Mouse (Mus musculus) stomach, embryonic 14.5 days (tissue): Measurements from ENCODE around the gene Nav2. TPM values are rescaled to one million over a fixed set of nuclear protein-coding genes. Genes with fewer than 3 reads are reported as not detected.
A peak's percentile ranks its signal among the peaks of the same experiment; 100 is the strongest.

Source experiments
- ATAC-seq: fragments of 200-750 bp; cut with Nextera tagmentation; 2 replicates; pipeline ENCODE4 v1.8.0; 2017; ENCODE audit warnings: low read depth, moderate TSS enrichment; ENCODE audit not compliant: insufficient number of reproducible peaks, insufficient read depth, low FRiP score
- H3K27ac ChIP-seq: fragments of 300-500 bp; sonication (generic); 2 replicates; pipeline ENCODE4 v1.5.1; 2014; ENCODE audit warnings: mild to moderate bottlenecking, low read length, moderate library complexity, mixed read lengths
- H3K27me3 ChIP-seq: fragments of 300-500 bp; sonication (generic); 2 replicates; pipeline ENCODE4 v1.6.1; 2014; ENCODE audit warnings: low read length, control low read depth, mixed read lengths; ENCODE audit not compliant: control insufficient read depth, insufficient read depth
- H3K36me3 ChIP-seq: fragments of 300-500 bp; sonication (generic); 2 replicates; pipeline ENCODE4 v1.6.1; 2014; ENCODE audit warnings: mild to moderate bottlenecking, control low read depth, low read length, moderate library complexity, mixed read lengths; ENCODE audit not compliant: control insufficient read depth, insufficient read depth
- H3K4me1 ChIP-seq: fragments of 300-500 bp; sonication (generic); 2 replicates; pipeline ENCODE4 v1.6.1; 2014; ENCODE audit warnings: low read length, control low read depth, mixed read lengths; ENCODE audit not compliant: control insufficient read depth, insufficient read depth
- H3K4me2 ChIP-seq: fragments of 300-500 bp; sonication (generic); replicated peaks from 2 replicates; pipeline ENCODE4 v1.6.1; 2014; ENCODE audit warnings: low read depth, low read length, control low read depth
- H3K4me3 ChIP-seq: fragments of 300-500 bp; sonication (generic); 2 replicates; pipeline ENCODE4 v1.5.1; 2014; ENCODE audit warnings: low read depth, low read length, control low read depth
- H3K9ac ChIP-seq: fragments of 300-500 bp; sonication (generic); replicated peaks from 2 replicates; pipeline ENCODE4 v1.6.1; 2014; ENCODE audit warnings: low read depth, mild to moderate bottlenecking, control low read depth, low read length, moderate library complexity, mixed read lengths
- H3K9me3 ChIP-seq: fragments of 300-500 bp; sonication (generic); 2 replicates; pipeline ENCODE4 v1.6.1; 2016; ENCODE audit warnings: low read depth, low read length, control low read depth; ENCODE audit not compliant: control insufficient read depth
- WGBS: fragments of 180-500 bp; shearing (Covaris S2); extraction: QIAGEN DNeasy Blood & Tissue Kit; methylation state at CpG from one replicate; pipeline ENCODE4 v1.1.7; 2014; 5-methylcytosine and 5-hydroxymethylcytosine counted together
- polyA plus RNA-seq: library from polyadenylated mRNA; unstranded; fragments of >200 nt; fragmentation: Nextera tagmentation; extraction: Ambion mirVana; gene quantifications from 2 replicates; pipeline ENCODE4 v1.2.1, GENCODE M21; 2014

The Nav2 gene
- polyA plus RNA-seq, 1 experiment from 2014 or later = 41.1 TPM

- Histone ChIP-seq H3K27ac (no peak overlapping the region), H3K4me3 (no peak overlapping the region), H3K4me1 (0 out of 2 replicates have a peak, but pooled peaks cover 10% of the 10 kb centered on the region), H3K36me3 (no peaks in the 10 kb centered on the region), H3K9ac (no peak overlapping the region), H3K27me3 (no peaks in the 10 kb centered on the region), H3K9me3 (no peaks in the 10 kb centered on the region), H3K4me2 (no peak overlapping the region)
- WGBS = 79% methylated on average over 5 of the region's 5 CpGs
- no peak for ATAC-seq
These were observed 371.9 kb downstream of the Nav2 start for GRCm38 (mm10) chr7:49280427-49280826.

- ATAC-seq = no peak
- no peaks in the 10 kb centered on the region for H3K36me3 ChIP-seq
- no peak overlapping the region for H3K27ac ChIP-seq
These were observed 373.9 kb downstream of the Nav2 start for GRCm38 (mm10) chr7:49282446-49282845.

GRCm38 (mm10) chr7:49283507-49284361, 375.2 kb downstream of the Nav2 start:
- Histone ChIP-seq H3K9ac (no peak overlapping the region), H3K4me1 (0 out of 2 replicates have a peak, but pooled peaks cover 10% of the 10 kb centered on the region), H3K27me3 (no peaks in the 10 kb centered on the region), H3K36me3 (no peaks in the 10 kb centered on the region), H3K27ac (no peak overlapping the region), H3K9me3 (no peaks in the 10 kb centered on the region), H3K4me3 (no peak overlapping the region), H3K4me2 (no peak overlapping the region)
- ATAC-seq = peak; percentile 59
- 43% methylated on average over 11 of the region's 11 CpGs for WGBS

More at GRCm38 (mm10) chr7:49282446-49282845, 373.9 kb downstream of the Nav2 start:
- WGBS = 86% methylated on average over 7 of the region's 7 CpGs
- H3K9ac ChIP-seq = no peak overlapping the region
- H3K4me1 ChIP-seq = 0 out of 2 replicates have a peak, but pooled peaks cover 10% of the 10 kb centered on the region
- H3K4me2 ChIP-seq = no peak overlapping the region
- no peaks in the 10 kb centered on the region for H3K27me3 ChIP-seq
- H3K9me3 ChIP-seq = no peaks in the 10 kb centered on the region
- no peak overlapping the region for H3K4me3 ChIP-seq

DNA sequence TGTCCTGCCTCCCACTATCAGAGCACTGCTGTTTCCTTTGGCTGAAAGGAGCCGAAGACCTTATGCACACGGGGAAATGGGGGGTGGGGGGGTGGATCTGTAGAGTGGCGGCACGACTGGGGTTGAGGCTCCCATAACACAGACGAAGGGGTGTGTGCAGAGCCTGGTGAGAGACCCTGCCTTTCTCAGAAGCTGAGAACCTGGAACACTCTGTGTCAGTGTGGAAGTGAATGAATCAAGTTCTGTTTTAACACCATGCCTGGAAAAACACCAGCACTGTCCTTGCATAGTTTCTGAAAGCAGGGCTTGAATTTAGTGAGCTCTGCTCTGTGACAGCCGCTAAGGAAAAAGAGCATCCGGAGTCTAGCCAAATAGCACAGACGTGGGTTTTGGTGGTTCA, 379.7 kb downstream of the Nav2 start:
- H3K9me3 ChIP-seq = no peaks in the 10 kb centered on the region
- WGBS = 33% methylated on average over 8 of the region's 8 CpGs
- no peak overlapping the region for H3K9ac ChIP-seq
- H3K27ac ChIP-seq = no peak overlapping the region
- no peak overlapping the region for H3K4me3 ChIP-seq
- 0 out of 2 replicates have a peak, but pooled peaks cover 10% of the 10 kb centered on the region for H3K4me1 ChIP-seq
- H3K27me3 ChIP-seq = no peaks in the 10 kb centered on the region
- H3K36me3 ChIP-seq = no peaks in the 10 kb centered on the region
- no peak for ATAC-seq
- no peak overlapping the region for H3K4me2 ChIP-seq

GRCm38 (mm10) chr7:49290308-49290707, 381.8 kb downstream of the Nav2 start:
- H3K36me3 ChIP-seq = no peaks in the 10 kb centered on the region
- no peaks in the 10 kb centered on the region for H3K9me3 ChIP-seq
- H3K4me1 ChIP-seq = no peaks in the 10 kb centered on the region
- 69% methylated on average over 4 of the region's 4 CpGs for WGBS
- H3K4me3 ChIP-seq = no peak overlapping the region
- H3K27me3 ChIP-seq = no peaks in the 10 kb centered on the region
- H3K27ac ChIP-seq = no peak overlapping the region
- no peak overlapping the region for H3K4me2 ChIP-seq
- no peak overlapping the region for H3K9ac ChIP-seq
- no peak for ATAC-seq

- H3K4me3 ChIP-seq = no peak overlapping the region
- WGBS = 85% methylated on average over 8 of the region's 8 CpGs
- H3K9ac ChIP-seq = no peak overlapping the region
- no peaks in the 10 kb centered on the region for H3K36me3 ChIP-seq
- no peaks in the 10 kb centered on the region for H3K27me3 ChIP-seq
- no peak overlapping the region for H3K27ac ChIP-seq
- no peaks in the 10 kb centered on the region for H3K9me3 ChIP-seq
- H3K4me1 ChIP-seq = no peaks in the 10 kb centered on the region
- ATAC-seq = no peak
- H3K4me2 ChIP-seq = no peak overlapping the region
These were observed 382.8 kb downstream of the Nav2 start for GRCm38 (mm10) chr7:49291208-49291892.

GRCm38 (mm10) chr7:49297148-49297547, 388.6 kb downstream of the Nav2 start:
- Histone ChIP-seq H3K4me1 (peaks cover 7% of the 10 kb centered on the region; the same call in 1 of the 2 replicates), H3K9ac (no peak overlapping the region), H3K36me3 (no peaks in the 10 kb centered on the region), H3K9me3 (no peaks in the 10 kb centered on the region), H3K4me3 (no peak overlapping the region), H3K27me3 (no peaks in the 10 kb centered on the region), H3K4me2 (no peak overlapping the region), H3K27ac (no peak overlapping the region)
- 86% methylated on average over 3 of the region's 3 CpGs for WGBS
- ATAC-seq = no peak

DNA sequence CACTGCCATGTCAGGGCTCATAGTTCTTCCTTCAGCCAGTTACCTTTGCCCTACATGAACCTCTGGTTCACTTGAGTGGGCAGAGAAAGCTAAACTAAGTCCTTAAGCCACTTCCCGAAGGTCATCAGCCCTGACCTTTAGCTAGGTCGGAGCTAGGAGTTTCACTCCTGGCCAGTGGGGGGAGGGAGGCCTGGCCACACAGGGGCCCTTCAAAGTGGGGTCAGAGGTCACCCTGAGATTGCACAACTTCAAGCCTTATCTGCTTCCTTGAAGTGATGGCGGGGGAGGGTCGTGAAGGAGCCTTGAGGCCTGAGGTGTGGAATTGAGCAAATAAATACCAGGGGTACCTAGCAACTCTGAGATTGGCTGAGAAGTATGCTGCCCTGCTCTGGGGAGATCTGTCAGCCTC, 389.9 kb downstream of the Nav2 start:
- ATAC-seq = peak; percentile 78
- H3K36me3 ChIP-seq = no peaks in the 10 kb centered on the region
- no peak overlapping the region for H3K27ac ChIP-seq
- H3K9me3 ChIP-seq = no peaks in the 10 kb centered on the region
- H3K4me2 ChIP-seq = no peak overlapping the region
- H3K9ac ChIP-seq = no peak overlapping the region
- no peaks in the 10 kb centered on the region for H3K27me3 ChIP-seq
- WGBS = 29% methylated on average over 4 of the region's 4 CpGs
- H3K4me3 ChIP-seq = no peak overlapping the region
- peaks cover 9% of the 10 kb centered on the region; the same call in 1 of the 2 replicates for H3K4me1 ChIP-seq
